Mouse (Mus musculus): Measurements from ENCODE around the gene Ccdc117. TPM values are rescaled to one million over a fixed set of nuclear protein-coding genes. Genes with fewer than 3 reads are reported as not detected.

The Ccdc117 gene
- 53.2 TPM for total RNA-seq (2023)

GRCm38 (mm10) chr11:5541799-5542481 is at the start of gene Ccdc117:
Ccdc117 (minus strand) TSS chr11:5542187.

GRCm38 (mm10) chr11:5569474-5569873 is 27.5 kb upstream of the Ccdc117 start, which contains the start of gene Ankrd36:
Ankrd36 (plus strand) TSS chr11:5569684.

GRCm38 (mm10) chr11:5520412-5521265 is 21.3 kb downstream of the Ccdc117 start, which contains the start of gene Xbp1:
Xbp1 (plus strand) TSS chr11:5520659.

Other genes with a start within 250 kb of the Ccdc117 start
- 78.9 TPM for gene Znrf3, start 97.3 kb downstream of the Ccdc117 start, total RNA-seq (2023)
- 176 TPM for gene Xbp1, start 21.5 kb downstream of the Ccdc117 start, total RNA-seq (2023)
- gene Ankrd36, start 27.5 kb upstream of the Ccdc117 start, total RNA-seq (2023), result not detected
- gene Mrps24, start 173.5 kb upstream of the Ccdc117 start, total RNA-seq (2023), result 64.1 TPM
- gene Urgcp, start 220.2 kb upstream of the Ccdc117 start, total RNA-seq (2023), result 30.3 TPM
- 108 TPM for gene Dbnl, start 246.3 kb upstream of the Ccdc117 start, total RNA-seq (2023)

Data from CD4-positive naive resting alpha-beta T cell, adult 57 days (primary cell).